Mouse (Mus musculus): ENCODE data around the gene Ssrp1.
A peak's percentile ranks its signal among the peaks of the same experiment; 100 is the strongest.

Ssrp1 gene

GRCm38 (mm10) chr2:85088716-85089646 is 51.9 kb downstream of the Ssrp1 start:
- peak; percentile 66 to 68 for DNase-seq

GRCm38 (mm10) chr2:85091325-85091724 is 54.3 kb downstream of the Ssrp1 start:
- DNase-seq: no peak

DNA sequence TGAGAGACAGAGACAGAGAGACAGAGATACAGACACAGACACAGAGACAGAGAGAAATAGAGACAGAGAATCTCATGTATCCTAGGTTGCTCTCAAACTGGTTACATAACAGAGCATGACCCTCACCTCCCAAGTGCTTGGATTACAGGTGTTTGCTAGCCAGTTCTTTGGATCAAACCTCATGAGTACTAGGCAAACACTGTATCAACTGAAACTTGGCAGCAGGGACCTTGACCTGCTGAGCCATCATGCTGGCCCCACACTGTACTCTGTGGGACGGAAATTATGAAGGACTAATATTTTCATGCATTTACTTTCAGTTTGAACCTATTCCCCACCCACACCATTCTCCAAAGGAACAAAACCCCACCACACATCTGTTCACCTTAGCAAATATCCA is 56.3 kb downstream of the Ssrp1 start:
- no peak for DNase-seq

DNA sequence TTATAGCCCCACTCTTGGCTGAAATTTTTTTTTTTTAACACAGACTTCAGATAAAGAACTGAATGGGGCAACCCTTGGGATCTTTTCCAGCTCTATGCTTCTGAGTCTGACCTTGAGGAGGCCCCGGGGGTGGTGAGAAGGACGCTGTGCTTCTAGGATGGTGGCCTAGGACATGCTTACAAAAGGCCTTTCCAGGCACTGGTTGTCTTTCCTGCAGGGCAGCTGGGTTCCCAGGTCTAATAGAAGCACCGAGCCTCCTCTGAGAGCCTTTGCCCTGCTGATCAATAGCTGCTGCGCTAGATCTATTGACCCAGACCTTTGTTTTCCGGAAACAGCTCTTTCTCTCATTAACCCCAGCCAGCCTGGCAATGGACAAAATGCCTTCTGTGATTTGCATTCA is 58.9 kb downstream of the Ssrp1 start:
- no peak for DNase-seq

All from kidney, postnatal 25 days (tissue).